Mouse (Mus musculus) bone marrow macrophage, adult 2 months (primary cell): ENCODE data around the gene Tha1. TPM values are rescaled to one million over a fixed set of nuclear protein-coding genes. Genes with fewer than 3 reads are reported as not detected.
"Not testable (repeated sequence)": the region's sequence is repeated elsewhere in the genome, so short reads cannot be mapped to it uniquely, and the experiment has no call there.

Source experiments
- H3K27ac ChIP-seq: 2 replicates; pipeline ENCODE4 v1.5.1; 2012; ENCODE audit warnings: low read depth, low read length; ENCODE audit not compliant: insufficient read depth
- H3K4me1 ChIP-seq: 2 replicates; pipeline ENCODE4 v1.6.1; 2012; ENCODE audit warnings: low read length; ENCODE audit not compliant: control insufficient read depth, insufficient read depth
- H3K4me3 ChIP-seq: 2 replicates; pipeline ENCODE4 v1.5.1; 2012; ENCODE audit warnings: mild to moderate bottlenecking, low read length, moderate library complexity; ENCODE audit not compliant: insufficient read depth
- CTCF ChIP-seq: IDR thresholded peaks from 2 replicates; pipeline ENCODE4 v1.5.1; 2012; ENCODE audit warnings: low read depth, mild to moderate bottlenecking, low read length, moderate library complexity
- POLR2A ChIP-seq: IDR thresholded peaks from 2 replicates; pipeline ENCODE4 v1.6.1; 2012; ENCODE audit warnings: mild to moderate bottlenecking, low read depth, low read length, borderline replicate concordance
- polyA plus RNA-seq: library from polyadenylated mRNA; stranded (reverse); fragments of >200 nt; gene quantifications from 2 replicates; pipeline ENCODE4 v1.2.4, GENCODE M21; 2012; ENCODE audit not compliant: missing spikeins, insufficient read depth, insufficient read length

Gene Tha1
- polyA plus RNA-seq, 1 experiment = 4.5 TPM

- Histone ChIP-seq H3K4me3 (no peak overlapping the region), H3K4me1 (peaks cover 5% of the 10 kb centered on the region), H3K27ac (no peak overlapping the region)
- TF ChIP-seq CTCF = no peak
- no peak for TF ChIP-seq POLR2A
These were observed 34.7 kb downstream of the Tha1 start for GRCm38 (mm10) chr11:117838572-117838971.

GRCm38 (mm10) chr11:117836306-117836705 is 37.0 kb downstream of the Tha1 start:
- no peak for TF ChIP-seq CTCF
- TF ChIP-seq POLR2A = no peak
- no peak overlapping the region for H3K27ac ChIP-seq

GRCm38 (mm10) chr11:117834086-117834485 is 39.2 kb downstream of the Tha1 start:
- H3K4me1 ChIP-seq = peaks cover 30% of the 10 kb centered on the region
- H3K27ac ChIP-seq = no peak overlapping the region
- TF ChIP-seq POLR2A (no peak), CTCF (no peak)
- no peak overlapping the region for H3K4me3 ChIP-seq

More at GRCm38 (mm10) chr11:117836306-117836705, 37.0 kb downstream of the Tha1 start:
- Histone ChIP-seq H3K4me1 (peaks cover 10% of the 10 kb centered on the region), H3K4me3 (no peak overlapping the region)

- not testable (repeated sequence) for H3K4me3 ChIP-seq, H3K27ac ChIP-seq
- H3K4me1 ChIP-seq = peaks cover 34% of the 10 kb centered on the region
These were observed 39.8 kb downstream of the Tha1 start for GRCm38 (mm10) chr11:117833509-117833908.

GRCm38 (mm10) chr11:117832086-117832969 is 41.0 kb downstream of the Tha1 start:
- no peak; the same call in 1 of the 2 replicates for TF ChIP-seq POLR2A
- TF ChIP-seq CTCF = no peak; the same call in 1 of the 2 replicates
- Histone ChIP-seq H3K4me3 (peak overlapping the region; percentile 69), H3K4me1 (peaks cover 41% of the 10 kb centered on the region), H3K27ac (peak overlapping the region; percentile 51)

GRCm38 (mm10) chr11:117830401-117830800 is 42.9 kb downstream of the Tha1 start:
- H3K27ac ChIP-seq = peak overlapping the region; percentile 82
- TF ChIP-seq CTCF (no peak), POLR2A (no peak)
- H3K4me1 ChIP-seq = peaks cover 56% of the 10 kb centered on the region
- H3K4me3 ChIP-seq = 0 out of 2 replicates have a peak overlapping the region, but pooled peaks have one; percentile 1

- Histone ChIP-seq H3K4me3 (0 out of 2 replicates have a peak overlapping the region, but pooled peaks have one; percentile 1), H3K4me1 (peaks cover 56% of the 10 kb centered on the region), H3K27ac (peak overlapping the region; percentile 82)
- TF ChIP-seq POLR2A = no peak
- TF ChIP-seq CTCF = no peak
These were observed 43.5 kb downstream of the Tha1 start for GRCm38 (mm10) chr11:117829671-117830215.

- H3K4me3 ChIP-seq = no peak overlapping the region
- peaks cover 59% of the 10 kb centered on the region for H3K4me1 ChIP-seq
- peak overlapping the region; percentile 82 for H3K27ac ChIP-seq
- TF ChIP-seq CTCF (no peak), POLR2A (no peak)
These were observed 44.2 kb downstream of the Tha1 start for GRCm38 (mm10) chr11:117828888-117829604.

- TF ChIP-seq POLR2A (no peak), CTCF (no peak)
- H3K4me3 ChIP-seq = peak overlapping the region; percentile 29
- H3K4me1 ChIP-seq = peaks cover 66% of the 10 kb centered on the region
- H3K27ac ChIP-seq = peak overlapping the region; percentile 82
These were observed 45.0 kb downstream of the Tha1 start for GRCm38 (mm10) chr11:117828149-117828887.
